Mouse (Mus musculus): ENCODE measurements around the gene Prlr. TPM values are rescaled to one million over a fixed set of nuclear protein-coding genes. Genes with fewer than 3 reads are reported as not detected.

The Prlr gene
- total RNA-seq, 2 experiments from 2014 or later = 3.5 to 4.1 TPM

DNA sequence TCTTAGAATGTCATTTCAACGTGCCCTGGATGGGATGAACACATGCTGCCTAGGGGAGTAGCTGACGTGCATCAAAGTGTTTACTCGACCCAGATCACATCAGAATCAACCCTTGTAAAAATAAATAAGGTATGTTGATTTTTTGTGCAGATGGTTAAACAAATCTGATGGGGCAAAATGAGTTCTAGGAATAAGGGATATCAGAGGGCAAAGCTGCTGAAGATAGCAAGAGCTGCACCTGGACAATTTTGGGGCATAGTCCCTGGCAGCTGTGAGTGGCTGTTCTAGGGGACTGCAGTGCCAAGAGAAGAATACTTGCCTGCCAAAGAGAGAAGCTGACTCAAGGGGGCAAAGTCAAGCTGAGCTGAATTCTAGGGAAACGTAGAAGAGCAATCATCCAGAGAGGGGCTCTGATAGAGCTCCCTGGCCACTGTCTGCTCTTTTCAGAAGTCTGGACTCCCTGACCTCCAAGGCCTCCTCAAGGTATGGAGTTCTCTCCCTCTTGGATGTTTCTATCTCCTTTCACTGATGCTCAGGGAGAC is 46.6 kb downstream of the Prlr start:
- no peak for DNase-seq (ENCODE audit: low spot score in 2 of 2)

DNA sequence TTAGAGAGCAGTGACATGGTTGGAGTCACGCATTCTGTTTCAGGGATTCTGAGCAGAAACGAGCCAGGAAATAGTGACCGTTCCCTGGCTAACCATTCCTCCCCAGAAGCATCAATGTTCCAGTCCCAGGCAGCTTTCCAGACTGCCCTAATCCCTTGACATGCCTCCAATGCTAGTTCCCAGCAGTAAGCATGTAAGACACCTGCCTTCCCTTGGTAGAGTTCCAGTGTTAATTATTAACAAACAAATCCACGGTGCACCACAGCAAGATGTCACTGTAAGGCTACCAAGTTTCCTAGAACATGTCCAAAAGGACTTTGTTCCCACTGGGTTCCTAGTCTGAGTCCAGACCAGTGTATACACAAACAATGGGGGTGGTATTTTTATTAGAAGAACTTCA is 48.7 kb downstream of the Prlr start:
- DNase-seq (ENCODE audit: low spot score in 2 of 2) = no peak
- intact Hi-C loops (cut with DNase I) = no loop called here

More for the DNA sequence above, 46.6 kb downstream of the Prlr start:
- intact Hi-C loops (cut with DNase I) = no loop called here

GRCm38 (mm10) chr15:10228636-10229035 is 51.6 kb downstream of the Prlr start:
- DNase-seq (ENCODE audit: low spot score in 2 of 2) = no peak
- intact Hi-C loops (cut with DNase I) = no loop called here

GRCm38 (mm10) chr15:10235977-10236376 is 58.9 kb downstream of the Prlr start:
- intact Hi-C loops (cut with DNase I) = no loop called here
- DNase-seq (ENCODE audit: low spot score in 2 of 2) = peak in 1 of 2 experiments; percentile 3

DNA sequence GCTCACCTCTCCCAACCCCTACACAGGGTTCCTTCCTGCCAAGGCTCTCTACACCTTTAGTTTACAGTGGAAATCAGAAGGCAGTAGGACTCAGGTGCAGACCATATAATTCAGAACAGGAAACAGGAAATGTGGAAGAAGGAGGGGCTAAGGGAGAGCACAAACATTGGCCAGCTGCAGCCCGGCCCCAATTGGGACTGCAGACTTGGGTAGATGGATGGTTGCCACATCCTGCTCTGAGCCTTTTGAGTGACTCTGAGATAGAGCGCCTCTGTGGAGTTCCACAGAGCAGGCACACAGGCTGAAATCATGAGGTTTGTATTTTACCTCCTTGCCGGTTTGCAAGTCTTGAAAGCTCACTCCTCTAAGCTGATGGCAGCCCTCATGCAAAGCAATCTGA is 59.8 kb downstream of the Prlr start:
- intact Hi-C loops (cut with DNase I) = no loop called here

GRCm38 (mm10) chr15:10238454-10238853 is 61.4 kb downstream of the Prlr start:
- DNase-seq (ENCODE audit: low spot score in 2 of 2) = no peak
- intact Hi-C loops (cut with DNase I) = no loop called here

More for the DNA sequence above, 59.8 kb downstream of the Prlr start:
- DNase-seq (ENCODE audit: low spot score in 2 of 2) = no peak

GRCm38 (mm10) chr15:10240228-10240795 is 63.3 kb downstream of the Prlr start:
- intact Hi-C loops (cut with DNase I) = no loop called here

DNA sequence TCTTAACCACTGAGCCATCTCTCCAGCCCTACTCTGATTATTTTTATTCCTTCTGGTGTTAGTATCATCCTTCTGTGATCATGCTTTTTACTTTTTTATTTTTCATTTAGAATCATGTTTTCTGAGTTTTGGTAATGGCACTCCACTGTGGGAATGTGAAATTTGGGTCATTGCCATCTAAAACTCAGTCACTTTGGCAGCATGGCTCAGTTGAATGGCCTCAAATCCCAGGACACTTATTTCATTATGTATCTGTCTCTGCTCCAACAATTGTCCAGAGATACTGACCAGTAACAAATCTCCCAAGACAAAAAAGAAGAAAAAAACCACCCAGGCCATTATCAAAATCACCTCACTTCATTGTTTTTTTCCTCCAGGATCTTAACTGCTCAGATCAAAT is 65.2 kb downstream of the Prlr start:
- intact Hi-C loops (cut with DNase I) = no loop called here
- DNase-seq (ENCODE audit: low spot score in 2 of 2) = no peak

More at GRCm38 (mm10) chr15:10240228-10240795, 63.3 kb downstream of the Prlr start:
- no peak for DNase-seq (ENCODE audit: low spot score in 2 of 2)

DNA sequence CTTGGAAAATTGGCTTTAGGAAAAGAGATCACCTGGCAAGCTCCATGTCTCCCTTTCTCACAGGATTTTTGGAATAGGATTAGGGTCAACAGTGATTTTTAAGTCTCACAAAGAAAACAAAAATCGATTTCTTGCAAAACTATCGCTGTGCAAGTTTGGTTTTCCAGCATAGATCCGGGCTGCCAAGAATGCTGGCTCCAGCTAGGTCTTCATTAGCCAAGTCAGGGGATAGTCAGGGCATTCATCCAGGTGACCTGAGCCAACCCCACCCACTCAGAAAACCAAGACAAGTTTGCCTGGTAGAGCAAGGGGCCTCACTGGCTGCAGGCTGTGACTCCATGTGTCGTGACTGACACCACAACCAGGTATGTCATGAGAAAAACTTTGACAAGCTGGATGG is 72.2 kb downstream of the Prlr start:
- DNase-seq (ENCODE audit: low spot score in 2 of 2) = no peak
- intact Hi-C loops (cut with DNase I) = no loop called here

DNA sequence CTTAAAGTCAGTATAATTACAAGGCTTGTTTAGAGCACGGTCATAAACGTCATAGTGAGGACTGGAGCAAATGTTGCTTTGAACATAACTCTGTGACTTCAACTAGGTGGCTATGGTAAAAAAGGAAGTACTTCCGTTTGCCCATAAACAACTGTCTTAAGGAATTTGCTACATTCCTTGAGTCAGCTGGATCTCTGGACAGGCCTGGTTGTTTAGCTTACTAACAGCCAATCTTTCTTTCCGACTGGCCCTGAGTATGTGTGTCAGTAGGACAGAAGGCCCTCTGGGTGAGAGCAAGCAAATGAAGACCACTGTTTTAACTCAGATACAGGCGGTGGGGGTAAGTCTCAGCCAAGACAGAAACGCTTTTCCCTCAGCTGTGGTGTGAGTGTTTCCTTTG is 73.7 kb downstream of the Prlr start:
- intact Hi-C loops (cut with DNase I) = no loop called here
- DNase-seq (ENCODE audit: low spot score in 2 of 2) = no peak

- intact Hi-C loops (cut with DNase I) = no loop called here
- DNase-seq (ENCODE audit: low spot score in 2 of 2) = no peak
Observed at GRCm38 (mm10) chr15:10252526-10252925, 75.5 kb downstream of the Prlr start.

- no peak for DNase-seq (ENCODE audit: low spot score in 2 of 2)
- intact Hi-C loops (cut with DNase I) = no loop called here
Observed at GRCm38 (mm10) chr15:10262219-10262618, 85.2 kb downstream of the Prlr start.

DNA sequence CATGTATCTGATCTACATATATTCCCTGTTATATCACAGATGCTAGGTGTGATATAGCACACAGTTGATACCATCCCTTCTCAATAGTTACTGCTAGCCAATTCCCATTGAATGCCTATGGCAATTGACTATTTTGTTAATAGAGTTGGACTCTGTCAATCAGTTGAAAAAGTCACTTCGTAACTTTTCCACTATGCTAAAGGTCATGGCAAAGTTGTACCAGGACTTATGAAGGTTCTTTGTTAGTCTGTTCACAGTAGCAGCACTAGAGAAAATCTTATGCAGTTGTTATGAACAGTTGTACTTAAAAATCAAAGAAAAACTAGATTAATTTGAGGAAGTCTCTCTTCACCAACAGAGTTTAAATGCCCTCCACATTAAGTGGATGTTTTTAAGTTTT is 85.6 kb downstream of the Prlr start:
- no peak for DNase-seq (ENCODE audit: low spot score in 2 of 2)
- intact Hi-C loops (cut with DNase I) = no loop called here

DNA sequence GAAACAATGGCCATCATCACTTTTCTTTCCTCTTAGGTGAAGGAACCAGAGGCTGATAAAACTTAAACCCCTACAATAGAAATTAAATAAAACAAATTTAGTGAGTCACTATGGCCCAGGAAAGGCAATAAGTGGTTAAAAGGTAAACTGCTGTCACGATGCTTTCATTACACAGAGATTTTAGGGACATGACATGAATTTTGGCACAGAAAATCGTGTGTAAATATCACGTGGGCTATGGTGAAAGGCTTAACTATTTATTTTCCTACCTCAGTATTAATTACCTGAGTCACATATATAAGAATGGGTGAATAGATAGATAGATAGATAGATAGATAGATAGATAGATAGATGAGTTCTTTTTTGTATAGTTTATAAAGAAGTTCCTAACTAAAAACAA is 86.4 kb downstream of the Prlr start:
- intact Hi-C loops (cut with DNase I) = no loop called here
- no peak for DNase-seq (ENCODE audit: low spot score in 2 of 2)

DNA sequence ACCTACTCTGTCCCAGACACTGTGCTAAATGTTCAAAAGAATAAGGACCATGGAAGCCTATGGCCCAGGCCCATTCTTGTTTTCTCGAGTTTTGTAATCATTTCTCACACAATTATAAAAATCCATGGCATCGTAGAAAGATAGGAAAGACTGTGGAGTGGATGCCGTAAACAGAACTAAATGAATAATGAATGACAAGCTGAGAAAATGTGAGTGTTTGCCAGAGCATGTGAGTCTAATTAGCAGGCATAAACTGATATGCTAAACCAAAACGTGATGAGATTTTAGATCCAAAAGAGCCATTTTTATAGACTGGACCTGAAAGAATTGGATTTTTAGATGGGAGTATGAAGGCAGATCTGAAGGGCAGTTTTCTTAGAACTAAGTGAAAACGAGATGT is 87.8 kb downstream of the Prlr start:
- intact Hi-C loops (cut with DNase I) = no loop called here

GRCm38 (mm10) chr15:10267251-10267650 is 90.2 kb downstream of the Prlr start:
- DNase-seq (ENCODE audit: low spot score in 2 of 2) = no peak
- intact Hi-C loops (cut with DNase I) = no loop called here

More for the DNA sequence above, 87.8 kb downstream of the Prlr start:
- DNase-seq (ENCODE audit: low spot score in 2 of 2) = no peak

DNA sequence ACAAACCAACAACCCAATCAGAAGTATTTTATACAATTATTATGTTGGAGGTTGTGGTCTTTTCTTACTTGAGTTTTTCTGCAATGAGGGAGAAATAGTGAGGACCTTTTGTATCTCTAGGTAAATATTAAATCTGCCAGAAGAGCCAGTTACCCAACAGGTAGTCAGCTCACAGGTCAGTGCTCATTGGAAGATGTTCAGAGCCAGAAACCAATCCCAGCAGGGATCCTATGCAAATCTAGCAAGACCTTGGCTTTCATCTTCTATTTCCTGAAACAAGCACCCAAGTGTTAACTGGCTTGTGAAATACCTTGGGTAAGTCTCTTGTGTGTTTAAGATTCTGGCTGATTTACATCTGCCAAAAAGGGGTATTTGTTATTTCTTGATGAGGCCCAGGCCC is 99.3 kb downstream of the Prlr start:
- intact Hi-C loops (cut with DNase I) = no loop called here
- no peak for DNase-seq (ENCODE audit: low spot score in 2 of 2)

- intact Hi-C loops (cut with DNase I) = no loop called here
Observed at GRCm38 (mm10) chr15:10277461-10277860, 100.4 kb downstream of the Prlr start.

DNA sequence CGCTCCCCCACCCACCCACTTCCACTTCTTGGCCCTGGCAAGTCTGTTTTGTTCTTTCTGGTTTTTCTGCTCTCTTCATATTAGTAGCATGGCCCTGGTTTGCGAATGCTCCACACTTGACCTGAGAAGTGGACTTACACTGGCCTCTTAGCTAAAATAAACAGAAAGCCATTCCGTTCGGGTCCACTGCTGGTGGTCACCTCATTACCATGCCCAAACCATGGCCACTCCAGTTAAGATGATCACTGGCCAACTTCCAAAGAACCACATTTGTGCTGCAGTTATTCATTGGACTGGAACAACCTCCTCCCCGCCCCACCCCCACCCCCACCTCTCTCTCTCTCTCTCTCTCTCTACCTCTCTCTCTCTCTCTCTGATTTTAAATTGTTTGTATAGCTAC is 104.5 kb downstream of the Prlr start:
- intact Hi-C loops (cut with DNase I) = no loop called here

More at GRCm38 (mm10) chr15:10277461-10277860, 100.4 kb downstream of the Prlr start:
- DNase-seq (ENCODE audit: low spot score in 2 of 2) = no peak

DNA sequence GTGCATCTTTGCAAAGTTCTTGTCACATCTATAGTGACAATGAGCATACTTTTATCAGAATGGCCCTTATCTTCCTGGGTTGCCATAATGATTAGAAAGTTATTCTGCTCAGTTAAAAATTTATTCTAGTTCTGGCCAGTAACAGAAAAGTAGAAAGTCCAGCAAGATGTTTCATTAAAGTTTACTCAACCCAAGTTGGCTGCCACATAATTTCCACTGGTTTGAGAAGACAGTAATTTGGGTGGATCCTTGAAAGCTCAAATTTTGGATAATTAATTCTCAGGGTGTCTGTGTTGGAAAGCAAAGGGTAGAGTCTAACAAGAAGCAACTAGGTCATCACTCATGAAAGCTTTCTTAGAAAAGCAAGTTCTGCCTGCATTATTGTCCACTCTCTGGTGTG is 106.6 kb downstream of the Prlr start:
- intact Hi-C loops (cut with DNase I) = no loop called here
- DNase-seq (ENCODE audit: low spot score in 2 of 2) = no peak

More for the DNA sequence above, 104.5 kb downstream of the Prlr start:
- DNase-seq (ENCODE audit: low spot score in 2 of 2) = no peak

GRCm38 (mm10) chr15:10296570-10296969 is 119.5 kb downstream of the Prlr start:
- intact Hi-C loops (cut with DNase I) = no loop called here
- no peak for DNase-seq (ENCODE audit: low spot score in 2 of 2)

- intact Hi-C loops (cut with DNase I) = no loop called here
- no peak for DNase-seq (ENCODE audit: low spot score in 2 of 2)
Observed at GRCm38 (mm10) chr15:10298058-10298457, 121.0 kb downstream of the Prlr start.

Measured in left cerebral cortex, postnatal 25 days (tissue).